Mouse (Mus musculus) liver, embryonic 14.5 days (tissue): ENCODE measurements around the gene Ebf1. TPM values are rescaled to one million over a fixed set of nuclear protein-coding genes. Genes with fewer than 3 reads are reported as not detected.

Experiments used
- ATAC-seq: fragments of 200-750 bp; cut with Nextera tagmentation; 2 replicates; pipeline ENCODE4 v1.8.0; 2017; ENCODE audit warnings: moderate number of reproducible peaks, mild to moderate bottlenecking, moderate library complexity; ENCODE audit not compliant: insufficient read depth
- DNase-seq, 3 experiments: peaks; one replicate each; pipeline ENCODE4 v3.0.0-alpha.2; 2012 to 2013; ENCODE audit warnings: low read depth in 3 of 3, low spot score in 3 of 3
- H3K27ac ChIP-seq: fragments of 300-500 bp; sonication (generic); 2 replicates; pipeline ENCODE4 v1.5.1; 2014; ENCODE audit warnings: moderate library complexity, mild to moderate bottlenecking, control low read depth, inconsistent platforms
- H3K27me3 ChIP-seq: fragments of 300-500 bp; sonication (generic); 2 replicates; pipeline ENCODE4 v1.6.1; 2014; ENCODE audit warnings: mild to moderate bottlenecking, low read length, moderate library complexity; ENCODE audit not compliant: control insufficient read depth, insufficient read depth
- H3K36me3 ChIP-seq: fragments of 300-500 bp; sonication (generic); replicated peaks from 2 replicates; pipeline ENCODE4 v1.6.1; 2014; ENCODE audit warnings: low read depth; ENCODE audit not compliant: control insufficient read depth, insufficient read depth
- H3K4me1 ChIP-seq, 2 experiments: fragments of 200-500 bp in 1 of 2; fragments of 300-500 bp in 1 of 2; sonication (generic) in 1 of 2; replicated peaks; 2 replicates each; pipeline ENCODE4 v1.6.1; 2012 to 2014; ENCODE audit warnings: antibody characterized with exemption in 1 of 2, inconsistent platforms in 1 of 2, low read length in 1 of 2; ENCODE audit not compliant: control insufficient read depth in 2 of 2, insufficient read depth in 2 of 2
- H3K4me2 ChIP-seq: fragments of 300-500 bp; sonication (generic); 2 replicates; pipeline ENCODE4 v1.6.1; 2014; ENCODE audit warnings: low read depth, mild to moderate bottlenecking, control low read depth, moderate library complexity
- H3K4me3 ChIP-seq, 2 experiments: fragments of 200-500 bp in 1 of 2; fragments of 300-500 bp in 1 of 2; sonication (generic) in 1 of 2; 2 replicates each; pipeline ENCODE4 v1.5.1; 2012 to 2014; ENCODE audit warnings: low read depth in 2 of 2, low read length in 2 of 2, mild to moderate bottlenecking in 2 of 2, control low read depth in 1 of 2, inconsistent platforms in 1 of 2, moderate library complexity in 1 of 2; ENCODE audit not compliant: insufficient read depth in 1 of 2
- H3K9ac ChIP-seq: fragments of 300-500 bp; sonication (generic); replicated peaks from 2 replicates; pipeline ENCODE4 v1.6.1; 2014; ENCODE audit warnings: mild to moderate bottlenecking, control low read depth, moderate library complexity
- H3K9me3 ChIP-seq: fragments of 300-500 bp; sonication (generic); 2 replicates; pipeline ENCODE4 v1.6.1; 2016; ENCODE audit warnings: low read length, mixed read lengths; ENCODE audit not compliant: control insufficient read depth
- CTCF ChIP-seq: IDR thresholded peaks from 2 replicates; pipeline ENCODE4 v1.5.1; 2016; ENCODE audit warnings: antibody characterized with exemption, low read depth, control low read depth
- EP300 ChIP-seq: IDR thresholded peaks from 2 replicates; pipeline ENCODE4 v1.6.1; 2016; ENCODE audit warnings: antibody characterized with exemption, low read depth
- WGBS: fragments of 180-500 bp; shearing (Covaris S2); extraction: QIAGEN DNeasy Blood & Tissue Kit; methylation state at CpG from one replicate; pipeline ENCODE4 v1.1.7; 2014; ENCODE audit not compliant: insufficient replicate concordance; 5-methylcytosine and 5-hydroxymethylcytosine counted together
- polyA plus RNA-seq, 2 experiments: library from polyadenylated mRNA; depleted of rRNA in 1 of 2; stranded (reverse) in 1 of 2; unstranded in 1 of 2; fragments of >200 nt; fragmentation: Nextera tagmentation in 1 of 2; extraction: Ambion mirVana in 1 of 2; gene quantifications; 2 replicates each; pipeline versions ENCODE4 v1.2.1 to v1.2.3; 2012 to 2014

Ebf1 gene
- polyA plus RNA-seq, 2 experiments: 0.20 to 0.34 TPM

- H3K4me1 ChIP-seq: no peaks in the 10 kb centered on the region
- no peak overlapping the region for H3K4me3 ChIP-seq
- no peaks in the 10 kb centered on the region for H3K27me3 ChIP-seq
- H3K36me3 ChIP-seq: no peaks in the 10 kb centered on the region
- no peak overlapping the region for H3K4me2 ChIP-seq
- ATAC-seq (no peak), DNase-seq (no peak)
- H3K9ac ChIP-seq: no peak overlapping the region
- TF ChIP-seq CTCF (no peak), EP300 (no peak)
- WGBS: 57% methylated on average over 5 of the region's 5 CpGs
- no peaks in the 10 kb centered on the region for H3K9me3 ChIP-seq
- no peak overlapping the region for H3K27ac ChIP-seq
Measured at GRCm38 (mm10) chr11:44812193-44812746, 195.2 kb downstream of the Ebf1 start.

GRCm38 (mm10) chr11:44813534-44813933, 196.4 kb downstream of the Ebf1 start:
- no peaks in the 10 kb centered on the region for H3K4me1 ChIP-seq
- TF ChIP-seq EP300 (no peak), CTCF (no peak)
- WGBS: 69% methylated on average over 7 of the region's 7 CpGs
- DNase-seq: no peak
- H3K36me3 ChIP-seq: no peaks in the 10 kb centered on the region
- no peaks in the 10 kb centered on the region for H3K9me3 ChIP-seq
- no peak overlapping the region for H3K9ac ChIP-seq
- no peak overlapping the region for H3K4me2 ChIP-seq
- no peaks in the 10 kb centered on the region for H3K27me3 ChIP-seq
- H3K27ac ChIP-seq: no peak overlapping the region
- H3K4me3 ChIP-seq: no peak overlapping the region
- no peak for ATAC-seq

- Histone ChIP-seq H3K27ac (no peak overlapping the region), H3K36me3 (no peaks in the 10 kb centered on the region), H3K27me3 (no peaks in the 10 kb centered on the region), H3K4me3 (no peak overlapping the region), H3K9ac (no peak overlapping the region), H3K4me2 (no peak overlapping the region), H3K9me3 (no peaks in the 10 kb centered on the region), H3K4me1 (no peaks in the 10 kb centered on the region)
- TF ChIP-seq EP300 (no peak), CTCF (no peak)
- no peak for DNase-seq
- 59% methylated on average over 5 of the region's 5 CpGs for WGBS
- no peak for ATAC-seq
Measured at GRCm38 (mm10) chr11:44814847-44815246, 197.7 kb downstream of the Ebf1 start.

- Histone ChIP-seq H3K4me2 (no peak overlapping the region), H3K36me3 (no peaks in the 10 kb centered on the region), H3K27me3 (no peaks in the 10 kb centered on the region), H3K27ac (no peak overlapping the region), H3K4me3 (no peak overlapping the region), H3K4me1 (no peaks in the 10 kb centered on the region), H3K9me3 (no peaks in the 10 kb centered on the region), H3K9ac (no peak overlapping the region)
- whole genome bisulfite sequencing: 81% methylated on average over 4 of the region's 4 CpGs
- no peak for DNase-seq
- TF ChIP-seq CTCF (no peak), EP300 (no peak)
- ATAC-seq: no peak
Measured at GRCm38 (mm10) chr11:44815991-44816390, 198.9 kb downstream of the Ebf1 start.

- TF ChIP-seq CTCF (no peak), EP300 (no peak)
- no peak for DNase-seq
- H3K36me3 ChIP-seq: no peaks in the 10 kb centered on the region
- no peaks in the 10 kb centered on the region for H3K27me3 ChIP-seq
- no peak overlapping the region for H3K4me2 ChIP-seq
- H3K4me1 ChIP-seq: no peaks in the 10 kb centered on the region
- H3K9ac ChIP-seq: no peak overlapping the region
- no peaks in the 10 kb centered on the region for H3K9me3 ChIP-seq
- no peak for ATAC-seq
- H3K4me3 ChIP-seq: no peak overlapping the region
- H3K27ac ChIP-seq: no peak overlapping the region
Measured at GRCm38 (mm10) chr11:44822312-44822711, 205.2 kb downstream of the Ebf1 start.
